Mouse (Mus musculus) olfactory bulb, adult 2 months (tissue): ENCODE measurements at regions not wholly inside any gene's neighbourhood (a gene's known extent, or its start where the extent isn't known, plus 50 kb on each side); places are given as distances from the start of the nearest gene placed in this dataset.

Source experiments
- CTCF ChIP-seq: fragments of 200-500 bp; IDR thresholded peaks from 2 replicates; pipeline ENCODE4 v1.5.1; 2012; ENCODE audit warnings: low read depth, mild to moderate bottlenecking, low read length, moderate library complexity; ENCODE audit not compliant: insufficient read depth
- POLR2A ChIP-seq: fragments of 200-500 bp; IDR thresholded peaks from 2 replicates; pipeline ENCODE4 v1.6.1; 2012; ENCODE audit warnings: mild to moderate bottlenecking, low read depth, low read length, moderate library complexity; ENCODE audit not compliant: insufficient read depth

DNA sequence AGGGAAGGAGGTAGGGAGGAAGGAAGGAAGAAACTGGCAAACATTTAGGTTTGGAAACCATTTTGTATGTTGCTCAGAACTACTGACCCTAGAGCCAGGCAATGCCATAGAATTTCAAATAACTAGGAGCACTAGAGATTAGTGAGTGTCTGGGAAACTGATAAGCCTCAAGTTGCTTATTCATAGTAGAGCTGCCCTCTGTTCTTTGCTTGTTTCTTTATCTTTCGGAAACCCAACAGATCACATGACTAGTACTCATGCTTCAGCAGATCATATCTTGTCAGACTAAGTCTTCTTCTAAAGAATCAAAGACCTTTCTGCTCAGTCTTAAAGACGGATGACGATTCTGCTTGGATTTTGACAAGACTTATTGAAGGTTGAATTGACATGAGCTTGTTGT, 630.5 kb upstream of the Chrm3 start:
- TF ChIP-seq POLR2A (no peak), CTCF (no peak)
